Mouse (Mus musculus) G1E (cell line): ENCODE data around the gene Lmo7.

Experiments
- CTCF ChIP-seq: IDR thresholded peaks from 2 replicates; pipeline ENCODE4 v1.5.1; 2012; ENCODE audit warnings: low read depth, low read length, inconsistent platforms, mixed read lengths
- GATA1 ChIP-seq: IDR thresholded peaks from 2 replicates; pipeline ENCODE4 v1.6.1; 2012; ENCODE audit warnings: borderline replicate concordance, low read length, inconsistent platforms, mixed read lengths

DNA sequence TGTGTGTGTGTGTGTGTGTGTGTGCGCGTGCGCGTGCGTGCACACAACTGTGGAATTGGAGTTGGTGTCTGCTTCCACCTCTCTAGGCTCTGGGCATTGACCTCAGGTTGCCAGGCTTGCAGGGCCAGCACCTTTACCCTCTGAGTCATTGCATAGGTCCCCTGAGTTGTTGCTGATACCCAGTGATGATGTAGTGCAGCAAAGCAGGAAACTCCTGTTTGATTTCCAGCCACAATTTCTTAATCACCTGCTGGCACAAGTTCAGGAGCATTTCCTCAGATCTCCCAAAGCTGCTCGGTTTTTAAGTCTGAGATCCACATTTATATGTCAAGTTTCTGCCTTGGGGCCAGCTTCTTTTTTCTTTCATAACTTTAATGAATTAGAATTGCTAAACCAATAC is 92.6 kb downstream of the Lmo7 start:
- no peak for TF ChIP-seq CTCF
- no peak for TF ChIP-seq GATA1
